Mouse (Mus musculus): ENCODE measurements around the gene Sprr4. TPM values are rescaled to one million over a fixed set of nuclear protein-coding genes. Genes with fewer than 3 reads are reported as not detected.

The Sprr4 gene
- polyA plus RNA-seq (2014; fragmentation: Illumina TruSeq; extraction: RNeasy Lipid Tissue Mini Kit (QIAGEN cat#74804); ENCODE audit: low read depth, low replicate concordance): not detected

DNA sequence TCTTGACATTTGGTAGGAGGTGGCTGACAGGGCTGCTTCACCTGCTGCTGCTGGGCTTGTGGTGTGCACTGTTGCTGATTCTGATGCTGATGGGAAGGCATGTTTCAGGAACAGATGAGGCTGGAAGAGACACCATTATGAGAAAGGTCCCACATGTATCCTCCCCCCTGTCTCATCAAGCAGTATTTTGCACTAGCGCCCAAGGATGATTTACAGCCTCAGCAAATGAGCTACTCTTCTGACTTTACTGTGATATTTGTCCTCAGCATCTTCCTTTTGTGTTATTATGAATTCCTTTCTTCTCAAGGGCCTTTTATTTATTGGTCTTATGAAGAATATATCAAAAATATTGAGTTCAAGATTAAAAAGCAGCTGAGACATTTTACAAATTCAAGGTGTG lies at the start of gene Sprr4:
Gene Sprr4, minus strand, starts transcription at position 101 of the 400 bp plus-strand sequence.

DNA sequence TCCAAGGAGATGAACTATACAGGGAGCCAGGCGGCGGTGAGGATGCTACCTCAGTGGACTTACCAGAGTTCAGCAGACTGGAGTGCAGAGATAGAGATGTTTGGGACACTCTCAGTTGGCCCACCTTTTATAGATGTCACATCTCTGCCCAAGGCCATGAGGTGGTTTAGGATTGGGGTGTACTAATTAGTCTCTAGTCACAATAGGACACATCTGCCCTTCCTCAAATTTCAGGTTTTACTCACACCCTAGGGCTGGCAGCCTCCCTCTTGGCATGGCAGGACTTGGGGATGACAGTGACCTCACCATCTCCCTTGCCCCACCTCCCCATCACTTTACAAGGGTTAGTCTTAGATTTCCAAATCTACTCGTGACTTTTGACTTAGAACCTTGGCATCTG lies 34.1 kb upstream of the Sprr4 start, which contains the start of gene 2310046K23Rik:
Gene 2310046K23Rik, minus strand, starts transcription at position 101 of the 400 bp plus-strand sequence.

DNA sequence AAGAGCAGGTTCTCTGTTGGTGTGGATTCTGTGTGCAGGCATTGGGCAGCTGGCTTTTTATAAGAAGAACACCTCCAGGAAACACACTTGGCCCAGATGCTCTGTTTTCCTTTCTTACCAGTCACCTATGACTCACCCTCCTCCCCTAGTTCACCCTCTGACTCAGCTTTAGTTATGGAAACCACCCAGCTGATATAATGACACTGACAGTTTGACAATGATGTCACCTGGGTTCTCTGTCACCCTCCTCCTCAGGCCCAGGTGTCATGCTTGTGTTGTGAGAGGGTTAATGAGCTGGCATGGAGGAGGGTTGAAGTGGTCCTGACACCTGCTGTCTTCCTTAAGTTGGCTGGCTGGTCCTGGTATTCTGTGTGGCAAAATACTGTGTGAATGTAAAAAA lies 14.4 kb downstream of the Sprr4 start, which contains the start of gene Sprr1a:
Gene Sprr1a, minus strand, starts transcription at position 33 of the 400 bp plus-strand sequence.

DNA sequence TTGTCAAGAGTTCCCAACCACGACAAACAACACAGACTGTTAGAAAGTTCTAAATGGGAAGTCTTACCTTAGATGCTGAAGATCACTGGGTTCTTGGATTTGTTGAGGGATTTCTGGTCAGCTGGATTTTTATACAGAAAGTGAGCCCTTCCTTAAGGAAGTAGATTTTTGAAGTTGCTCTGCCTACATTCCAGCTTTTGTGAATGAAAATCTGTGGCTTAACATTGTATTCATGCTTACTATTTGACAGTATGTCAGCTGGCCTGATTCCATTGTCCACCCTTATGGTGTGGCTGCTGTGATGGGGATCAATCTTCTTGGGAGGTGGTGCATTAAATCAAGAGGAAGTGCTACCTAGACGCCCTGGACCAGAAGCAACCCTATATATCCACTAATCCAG lies 41.7 kb downstream of the Sprr4 start, which contains the start of gene Sprr3:
Gene Sprr3, minus strand, starts transcription at position 101 of the 400 bp plus-strand sequence.

Other genes with a start within 250 kb of the Sprr4 start
- 0.85 TPM for gene Sprr2a3, start 215.1 kb downstream of the Sprr4 start, polyA plus RNA-seq (2014; fragmentation: Illumina TruSeq; extraction: RNeasy Lipid Tissue Mini Kit (QIAGEN cat#74804); ENCODE audit: low read depth, low replicate concordance)
- not detected for gene Sprr2b, start 183.9 kb downstream of the Sprr4 start, polyA plus RNA-seq (2014; fragmentation: Illumina TruSeq; extraction: RNeasy Lipid Tissue Mini Kit (QIAGEN cat#74804); ENCODE audit: low read depth, low replicate concordance)
- gene Sprr2d, start 161.4 kb downstream of the Sprr4 start, polyA plus RNA-seq (2014; fragmentation: Illumina TruSeq; extraction: RNeasy Lipid Tissue Mini Kit (QIAGEN cat#74804); ENCODE audit: low read depth, low replicate concordance): not detected
- not detected for gene Sprr2e, start 148.3 kb downstream of the Sprr4 start, polyA plus RNA-seq (2014; fragmentation: Illumina TruSeq; extraction: RNeasy Lipid Tissue Mini Kit (QIAGEN cat#74804); ENCODE audit: low read depth, low replicate concordance)
- gene Sprr2f, start 135.3 kb downstream of the Sprr4 start, polyA plus RNA-seq (2014; fragmentation: Illumina TruSeq; extraction: RNeasy Lipid Tissue Mini Kit (QIAGEN cat#74804); ENCODE audit: low read depth, low replicate concordance): not detected
- gene Sprr2h, start 114.8 kb downstream of the Sprr4 start, polyA plus RNA-seq (2014; fragmentation: Illumina TruSeq; extraction: RNeasy Lipid Tissue Mini Kit (QIAGEN cat#74804); ENCODE audit: low read depth, low replicate concordance): not detected
- not detected for gene Sprr2i, start 92.5 kb downstream of the Sprr4 start, polyA plus RNA-seq (2014; fragmentation: Illumina TruSeq; extraction: RNeasy Lipid Tissue Mini Kit (QIAGEN cat#74804); ENCODE audit: low read depth, low replicate concordance)
- not detected for gene Sprr2j-ps, start 82.4 kb downstream of the Sprr4 start, polyA plus RNA-seq (2014; fragmentation: Illumina TruSeq; extraction: RNeasy Lipid Tissue Mini Kit (QIAGEN cat#74804); ENCODE audit: low read depth, low replicate concordance)
- gene Gm9774, start 71.1 kb downstream of the Sprr4 start, polyA plus RNA-seq (2014; fragmentation: Illumina TruSeq; extraction: RNeasy Lipid Tissue Mini Kit (QIAGEN cat#74804); ENCODE audit: low read depth, low replicate concordance): 4.8 TPM
- gene Sprr2k, start 67.9 kb downstream of the Sprr4 start, polyA plus RNA-seq (2014; fragmentation: Illumina TruSeq; extraction: RNeasy Lipid Tissue Mini Kit (QIAGEN cat#74804); ENCODE audit: low read depth, low replicate concordance): not detected
- not detected for gene Sprr1b, start 61.7 kb downstream of the Sprr4 start, polyA plus RNA-seq (2014; fragmentation: Illumina TruSeq; extraction: RNeasy Lipid Tissue Mini Kit (QIAGEN cat#74804); ENCODE audit: low read depth, low replicate concordance)
- gene Sprr3, start 41.8 kb downstream of the Sprr4 start, polyA plus RNA-seq (2014; fragmentation: Illumina TruSeq; extraction: RNeasy Lipid Tissue Mini Kit (QIAGEN cat#74804); ENCODE audit: low read depth, low replicate concordance): not detected
- gene Sprr1a, start 14.6 kb downstream of the Sprr4 start, polyA plus RNA-seq (2014; fragmentation: Illumina TruSeq; extraction: RNeasy Lipid Tissue Mini Kit (QIAGEN cat#74804); ENCODE audit: low read depth, low replicate concordance): 9.1 TPM
- not detected for gene 2310046K23Rik, start 34.0 kb upstream of the Sprr4 start, polyA plus RNA-seq (2014; fragmentation: Illumina TruSeq; extraction: RNeasy Lipid Tissue Mini Kit (QIAGEN cat#74804); ENCODE audit: low read depth, low replicate concordance)
- 0.24 TPM for gene Ivl, start 73.2 kb upstream of the Sprr4 start, polyA plus RNA-seq (2014; fragmentation: Illumina TruSeq; extraction: RNeasy Lipid Tissue Mini Kit (QIAGEN cat#74804); ENCODE audit: low read depth, low replicate concordance)
- gene Smcp, start 88.5 kb upstream of the Sprr4 start, polyA plus RNA-seq (2014; fragmentation: Illumina TruSeq; extraction: RNeasy Lipid Tissue Mini Kit (QIAGEN cat#74804); ENCODE audit: low read depth, low replicate concordance): 2.1 TPM
- not detected for gene 2210017I01Rik, start 107.0 kb upstream of the Sprr4 start, polyA plus RNA-seq (2014; fragmentation: Illumina TruSeq; extraction: RNeasy Lipid Tissue Mini Kit (QIAGEN cat#74804); ENCODE audit: low read depth, low replicate concordance)
- gene Lce6a, start 121.2 kb upstream of the Sprr4 start, polyA plus RNA-seq (2014; fragmentation: Illumina TruSeq; extraction: RNeasy Lipid Tissue Mini Kit (QIAGEN cat#74804); ENCODE audit: low read depth, low replicate concordance): not detected
- gene Lce1a1, start 147.8 kb upstream of the Sprr4 start, polyA plus RNA-seq (2014; fragmentation: Illumina TruSeq; extraction: RNeasy Lipid Tissue Mini Kit (QIAGEN cat#74804); ENCODE audit: low read depth, low replicate concordance): not detected
- gene Lce1b, start 156.4 kb upstream of the Sprr4 start, polyA plus RNA-seq (2014; fragmentation: Illumina TruSeq; extraction: RNeasy Lipid Tissue Mini Kit (QIAGEN cat#74804); ENCODE audit: low read depth, low replicate concordance): not detected
- gene Lce1a2, start 169.8 kb upstream of the Sprr4 start, polyA plus RNA-seq (2014; fragmentation: Illumina TruSeq; extraction: RNeasy Lipid Tissue Mini Kit (QIAGEN cat#74804); ENCODE audit: low read depth, low replicate concordance): not detected
- not detected for gene Lce1c, start 178.8 kb upstream of the Sprr4 start, polyA plus RNA-seq (2014; fragmentation: Illumina TruSeq; extraction: RNeasy Lipid Tissue Mini Kit (QIAGEN cat#74804); ENCODE audit: low read depth, low replicate concordance)
- gene Lce1d, start 186.7 kb upstream of the Sprr4 start, polyA plus RNA-seq (2014; fragmentation: Illumina TruSeq; extraction: RNeasy Lipid Tissue Mini Kit (QIAGEN cat#74804); ENCODE audit: low read depth, low replicate concordance): not detected
- not detected for gene Lce1e, start 208.6 kb upstream of the Sprr4 start, polyA plus RNA-seq (2014; fragmentation: Illumina TruSeq; extraction: RNeasy Lipid Tissue Mini Kit (QIAGEN cat#74804); ENCODE audit: low read depth, low replicate concordance)
- not detected for gene Lce1f, start 219.9 kb upstream of the Sprr4 start, polyA plus RNA-seq (2014; fragmentation: Illumina TruSeq; extraction: RNeasy Lipid Tissue Mini Kit (QIAGEN cat#74804); ENCODE audit: low read depth, low replicate concordance)
- not detected for gene Gm38119, start 238.6 kb upstream of the Sprr4 start, polyA plus RNA-seq (2014; fragmentation: Illumina TruSeq; extraction: RNeasy Lipid Tissue Mini Kit (QIAGEN cat#74804); ENCODE audit: low read depth, low replicate concordance)